Mouse (Mus musculus): ENCODE measurements at regions not wholly inside any gene's neighbourhood (a gene's known extent, or its start where the extent isn't known, plus 50 kb on each side); places are given as distances from the start of the nearest gene placed in this dataset.
"Not testable (repeated sequence)": the region's sequence is repeated elsewhere in the genome, so short reads cannot be mapped to it uniquely, and the experiment has no call there.

DNA sequence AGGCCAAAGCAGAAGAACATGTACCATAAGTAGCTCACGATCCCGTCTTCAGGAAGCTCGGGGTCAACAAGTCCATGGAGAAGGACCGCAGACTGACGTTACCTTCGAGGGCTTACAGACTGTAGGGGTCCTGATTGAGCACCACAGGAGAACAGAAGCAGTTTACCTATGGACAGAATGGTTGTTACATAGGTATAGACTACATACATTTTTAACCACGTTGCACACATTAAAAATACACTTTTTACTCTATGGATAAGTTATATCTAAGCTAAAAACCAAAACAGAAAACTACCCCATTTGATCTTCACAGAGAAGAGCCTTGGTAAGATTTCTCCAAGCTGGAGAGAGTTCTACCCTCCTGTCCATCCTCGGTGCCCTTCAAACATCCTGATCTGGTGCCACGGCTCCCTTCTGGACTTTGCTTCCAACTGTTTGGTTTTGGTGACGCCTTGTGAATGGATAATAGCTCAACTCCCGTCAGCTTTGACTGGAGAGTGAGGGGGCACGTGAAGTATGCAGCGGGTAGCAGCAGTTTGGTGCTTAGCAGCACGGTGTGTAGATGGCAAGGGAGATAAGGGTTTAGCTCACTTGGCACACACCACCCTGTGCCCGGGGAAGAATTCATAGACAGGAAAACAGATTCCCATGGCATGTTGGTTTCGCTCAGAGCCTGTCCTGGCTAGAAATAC is 117.9 kb upstream of the Cpsf6 start:
- H3K9me3 ChIP-seq (ENCODE audit: control insufficient read depth, low read length), result no peaks in the 10 kb centered on the region
- WGBS, result 75% methylated on average over 16 of the region's 16 CpGs
- peaks cover 6% of the 10 kb centered on the region; the same call in 1 of the 2 replicates for H3K4me1 ChIP-seq (replicated peaks; ENCODE audit: control insufficient read depth, insufficient read depth, low read length)
- H3K36me3 ChIP-seq (ENCODE audit: control insufficient read depth, insufficient read depth, low read length), result no peaks in the 10 kb centered on the region
- no peak overlapping the region for H3K4me2 ChIP-seq (ENCODE audit: low read length)
- no peak overlapping the region for H3K9ac ChIP-seq (ENCODE audit: low read length)
- no peak overlapping the region for H3K4me3 ChIP-seq (ENCODE audit: low read depth, low read length)
- DNase-seq (ENCODE audit: low spot score), result no peak
- H3K27ac ChIP-seq (ENCODE audit: low read depth), result no peak overlapping the region
- no peaks in the 10 kb centered on the region for H3K27me3 ChIP-seq (replicated peaks; ENCODE audit: control insufficient read depth, insufficient read depth, low read length)
- ATAC-seq (replicated peaks; ENCODE audit: low FRiP score, low TSS enrichment, low read depth), result no peak

DNA sequence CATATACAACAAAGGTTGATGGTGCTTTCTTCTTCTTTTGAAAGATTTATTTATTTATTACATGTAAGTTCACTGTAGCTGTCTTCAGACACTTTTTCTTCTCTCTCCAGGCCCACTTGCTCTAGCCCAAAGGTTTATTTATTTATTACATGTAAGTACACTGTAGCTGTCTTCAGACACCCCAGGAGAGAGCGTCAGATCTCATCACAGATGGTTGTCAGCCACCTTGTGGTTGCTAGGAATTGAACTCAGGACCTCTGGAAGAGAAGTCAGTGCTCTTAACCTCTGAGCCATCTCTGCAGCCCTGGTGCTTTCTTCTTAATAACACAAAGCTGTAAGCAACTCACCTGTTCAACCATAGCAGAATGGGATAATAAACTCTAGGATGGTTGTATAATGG is 117.3 kb upstream of the Cpsf6 start:
- not testable (repeated sequence) for H3K4me2 ChIP-seq (ENCODE audit: low read length); ATAC-seq (replicated peaks; ENCODE audit: low FRiP score, low TSS enrichment, low read depth); H3K27me3 ChIP-seq (replicated peaks; ENCODE audit: control insufficient read depth, insufficient read depth, low read length); H3K9ac ChIP-seq (ENCODE audit: low read length); DNase-seq (ENCODE audit: low spot score); H3K4me1 ChIP-seq (replicated peaks; ENCODE audit: control insufficient read depth, insufficient read depth, low read length); H3K4me3 ChIP-seq (ENCODE audit: low read depth, low read length); H3K36me3 ChIP-seq (ENCODE audit: control insufficient read depth, insufficient read depth, low read length); H3K9me3 ChIP-seq (ENCODE audit: control insufficient read depth, low read length); H3K27ac ChIP-seq (ENCODE audit: low read depth)
- 85% methylated on average over 1 of the region's 1 CpGs for WGBS

DNA sequence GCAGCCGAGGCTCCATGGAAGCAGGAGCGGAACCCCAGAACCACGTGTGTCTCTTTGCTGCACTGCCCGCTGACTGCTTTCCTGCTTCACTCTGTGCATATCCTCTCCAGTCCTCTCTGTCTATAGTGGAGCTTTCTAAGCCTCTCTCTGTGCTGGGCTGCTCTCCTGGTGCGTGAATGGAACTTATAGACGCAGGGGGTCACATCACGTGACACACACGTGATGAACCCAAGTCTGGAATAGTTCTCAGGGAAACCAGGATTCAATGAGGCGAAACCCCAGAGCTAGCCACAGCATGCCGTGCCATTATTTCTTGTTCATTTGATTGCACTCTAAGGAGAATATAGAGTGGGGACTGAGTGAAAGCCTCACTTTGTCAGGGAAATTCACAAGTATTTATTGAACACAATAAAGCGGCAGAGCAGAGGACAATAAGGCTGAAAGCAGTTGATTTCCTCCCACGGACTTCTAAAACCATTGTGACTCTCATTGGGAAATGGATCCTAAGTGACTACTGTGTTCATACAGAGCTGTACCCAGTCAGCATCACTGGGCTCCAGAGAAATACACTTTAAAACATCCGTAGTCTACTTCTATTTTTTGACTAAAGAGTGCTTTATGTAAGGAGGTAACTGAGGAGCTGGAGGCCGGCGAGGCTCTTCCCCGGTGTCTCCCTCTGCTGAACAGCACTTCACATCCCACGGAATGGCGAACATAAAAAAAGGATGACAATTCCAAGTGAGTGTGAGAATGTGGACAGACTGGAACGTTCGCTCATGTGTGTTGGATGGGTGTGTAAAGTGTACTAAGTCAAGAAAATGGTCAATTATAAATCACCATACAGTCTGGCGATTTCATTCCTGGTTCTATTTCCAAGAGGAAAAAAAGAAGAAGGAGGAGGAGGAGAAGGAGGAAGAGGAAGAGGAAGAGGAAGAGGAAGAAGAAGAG is 116.5 kb upstream of the Cpsf6 start:
- Histone ChIP-seq H3K27me3 (replicated peaks; ENCODE audit: control insufficient read depth, insufficient read depth, low read length) (no peaks in the 10 kb centered on the region), H3K4me2 (ENCODE audit: low read length) (no peak overlapping the region), H3K36me3 (ENCODE audit: control insufficient read depth, insufficient read depth, low read length) (no peaks in the 10 kb centered on the region), H3K4me1 (replicated peaks; ENCODE audit: control insufficient read depth, insufficient read depth, low read length) (peaks cover 6% of the 10 kb centered on the region; the same call in 1 of the 2 replicates), H3K27ac (ENCODE audit: low read depth) (no peak overlapping the region), H3K9me3 (ENCODE audit: control insufficient read depth, low read length) (no peaks in the 10 kb centered on the region), H3K9ac (ENCODE audit: low read length) (no peak overlapping the region), H3K4me3 (ENCODE audit: low read depth, low read length) (no peak overlapping the region)
- ATAC-seq (replicated peaks; ENCODE audit: low FRiP score, low TSS enrichment, low read depth), result no peak
- DNase-seq (ENCODE audit: low spot score), result no peak
- WGBS, result 83% methylated on average over 21 of the region's 21 CpGs

DNA sequence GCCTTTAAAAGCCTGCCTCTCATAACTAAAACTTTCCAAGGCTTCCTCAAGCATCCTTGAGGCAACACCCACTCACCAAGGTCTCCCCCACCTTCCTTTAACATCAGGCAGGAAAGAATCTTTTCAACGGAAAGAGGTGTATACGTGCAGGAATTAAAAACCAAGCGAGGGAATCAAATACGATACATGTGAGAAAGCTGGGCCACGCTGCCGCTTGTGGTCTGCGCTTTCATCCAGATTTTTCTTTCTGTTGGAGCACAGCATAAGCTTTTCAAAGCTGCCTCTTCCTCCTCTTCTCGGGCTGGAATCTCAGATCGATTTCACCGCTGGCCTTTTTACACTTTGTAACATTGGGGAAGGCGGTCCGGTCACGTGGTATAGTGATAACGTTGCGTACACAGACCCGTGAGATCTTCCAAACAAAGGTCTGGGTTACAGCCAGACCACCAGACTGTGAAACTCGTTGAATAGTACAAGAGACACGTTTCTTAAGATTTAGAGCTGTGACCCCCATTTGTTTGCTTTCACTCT is 114.4 kb upstream of the Cpsf6 start:
- H3K4me1 ChIP-seq (replicated peaks; ENCODE audit: control insufficient read depth, insufficient read depth, low read length), result peaks cover 6% of the 10 kb centered on the region; the same call in 1 of the 2 replicates
- no peaks in the 10 kb centered on the region for H3K9me3 ChIP-seq (ENCODE audit: control insufficient read depth, low read length)
- no peaks in the 10 kb centered on the region for H3K27me3 ChIP-seq (replicated peaks; ENCODE audit: control insufficient read depth, insufficient read depth, low read length)
- H3K36me3 ChIP-seq (ENCODE audit: control insufficient read depth, insufficient read depth, low read length), result no peaks in the 10 kb centered on the region
- peak overlapping the region; percentile 70 for H3K4me2 ChIP-seq (ENCODE audit: low read length)
- DNase-seq (ENCODE audit: low spot score) (peak; percentile 71), ATAC-seq (replicated peaks; ENCODE audit: low FRiP score, low TSS enrichment, low read depth) (peak; percentile 72; the same call in 1 of the 2 replicates)
- peak overlapping the region; percentile 35 for H3K9ac ChIP-seq (ENCODE audit: low read length)
- H3K4me3 ChIP-seq (ENCODE audit: low read depth, low read length), result peak overlapping the region; percentile 36
- 9% methylated on average over 18 of the region's 18 CpGs for WGBS
- H3K27ac ChIP-seq (ENCODE audit: low read depth), result peak overlapping the region; percentile 73

DNA sequence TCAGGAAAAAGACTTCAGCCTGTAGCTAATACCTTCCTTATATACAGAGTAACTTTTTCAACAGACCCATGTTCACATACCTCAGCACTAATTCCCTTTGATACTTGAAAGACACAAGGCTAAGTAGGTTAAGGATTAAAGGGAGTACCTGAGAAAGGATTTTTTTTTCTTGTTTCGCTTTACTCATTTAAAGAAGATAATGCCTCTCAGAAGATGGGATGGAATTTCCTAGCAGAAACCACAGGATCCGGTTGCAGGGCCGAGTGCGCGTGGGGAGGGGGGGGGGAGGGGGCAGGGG is 114.0 kb upstream of the Cpsf6 start:
- 8% methylated on average over 3 of the region's 5 CpGs for WGBS
- H3K9ac ChIP-seq (ENCODE audit: low read length), result no peak overlapping the region
- peaks cover 6% of the 10 kb centered on the region; the same call in 1 of the 2 replicates for H3K4me1 ChIP-seq (replicated peaks; ENCODE audit: control insufficient read depth, insufficient read depth, low read length)
- no peak for DNase-seq (ENCODE audit: low spot score)
- H3K4me3 ChIP-seq (ENCODE audit: low read depth, low read length), result no peak overlapping the region; the same call in 1 of the 2 replicates
- no peaks in the 10 kb centered on the region for H3K27me3 ChIP-seq (replicated peaks; ENCODE audit: control insufficient read depth, insufficient read depth, low read length)
- H3K36me3 ChIP-seq (ENCODE audit: control insufficient read depth, insufficient read depth, low read length), result no peaks in the 10 kb centered on the region
- H3K9me3 ChIP-seq (ENCODE audit: control insufficient read depth, low read length), result no peaks in the 10 kb centered on the region
- no peak for ATAC-seq (replicated peaks; ENCODE audit: low FRiP score, low TSS enrichment, low read depth)
- 0 out of 2 replicates have a peak overlapping the region, but pooled peaks have one; percentile 7 for H3K4me2 ChIP-seq (ENCODE audit: low read length)
- no peak overlapping the region for H3K27ac ChIP-seq (ENCODE audit: low read depth)

DNA sequence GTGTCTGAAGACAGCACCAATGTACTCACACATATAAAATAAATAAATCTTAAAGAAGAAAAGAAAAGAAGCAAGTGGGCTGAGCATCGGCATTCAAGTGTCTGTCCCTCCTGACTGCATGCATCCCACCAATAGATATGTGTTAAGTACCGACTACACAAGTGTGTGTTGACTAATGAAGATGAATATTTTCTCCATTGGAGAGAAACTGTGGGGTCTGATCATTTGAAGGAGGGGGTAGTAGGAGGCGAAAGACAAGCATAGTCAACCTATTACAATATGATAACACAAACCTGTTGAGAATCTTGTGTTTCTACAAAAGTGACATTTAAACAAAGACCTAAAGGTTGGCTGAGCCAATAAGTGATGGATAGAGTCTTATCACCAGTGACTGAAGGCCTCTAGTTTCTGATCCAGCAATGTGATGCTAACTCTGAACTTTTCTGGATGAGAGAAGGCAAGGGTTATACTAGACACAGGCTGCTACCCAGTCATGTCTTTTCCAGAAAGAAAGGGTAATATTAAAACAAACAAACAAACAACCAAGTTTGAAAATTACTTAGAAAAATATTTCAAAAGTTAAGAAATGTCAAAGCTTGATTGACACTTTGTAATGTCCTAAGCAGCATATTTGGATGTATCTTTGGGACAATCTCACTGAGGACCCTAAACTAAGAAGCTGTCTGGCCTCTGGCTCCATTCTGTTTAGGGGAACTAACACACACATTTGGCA is 113.4 kb upstream of the Cpsf6 start:
- H3K4me2 ChIP-seq (ENCODE audit: low read length), result 0 out of 2 replicates have a peak overlapping the region, but pooled peaks have one; percentile 7
- peaks cover 6% of the 10 kb centered on the region; the same call in 1 of the 2 replicates for H3K4me1 ChIP-seq (replicated peaks; ENCODE audit: control insufficient read depth, insufficient read depth, low read length)
- no peak overlapping the region for H3K4me3 ChIP-seq (ENCODE audit: low read depth, low read length)
- 90% methylated on average over 3 of the region's 3 CpGs for whole genome bisulfite sequencing
- H3K36me3 ChIP-seq (ENCODE audit: control insufficient read depth, insufficient read depth, low read length), result no peaks in the 10 kb centered on the region
- H3K9ac ChIP-seq (ENCODE audit: low read length), result no peak overlapping the region
- no peak for DNase-seq (ENCODE audit: low spot score)
- ATAC-seq (replicated peaks; ENCODE audit: low FRiP score, low TSS enrichment, low read depth), result no peak
- H3K27me3 ChIP-seq (replicated peaks; ENCODE audit: control insufficient read depth, insufficient read depth, low read length), result no peaks in the 10 kb centered on the region
- H3K27ac ChIP-seq (ENCODE audit: low read depth), result no peak overlapping the region
- no peaks in the 10 kb centered on the region for H3K9me3 ChIP-seq (ENCODE audit: control insufficient read depth, low read length)

DNA sequence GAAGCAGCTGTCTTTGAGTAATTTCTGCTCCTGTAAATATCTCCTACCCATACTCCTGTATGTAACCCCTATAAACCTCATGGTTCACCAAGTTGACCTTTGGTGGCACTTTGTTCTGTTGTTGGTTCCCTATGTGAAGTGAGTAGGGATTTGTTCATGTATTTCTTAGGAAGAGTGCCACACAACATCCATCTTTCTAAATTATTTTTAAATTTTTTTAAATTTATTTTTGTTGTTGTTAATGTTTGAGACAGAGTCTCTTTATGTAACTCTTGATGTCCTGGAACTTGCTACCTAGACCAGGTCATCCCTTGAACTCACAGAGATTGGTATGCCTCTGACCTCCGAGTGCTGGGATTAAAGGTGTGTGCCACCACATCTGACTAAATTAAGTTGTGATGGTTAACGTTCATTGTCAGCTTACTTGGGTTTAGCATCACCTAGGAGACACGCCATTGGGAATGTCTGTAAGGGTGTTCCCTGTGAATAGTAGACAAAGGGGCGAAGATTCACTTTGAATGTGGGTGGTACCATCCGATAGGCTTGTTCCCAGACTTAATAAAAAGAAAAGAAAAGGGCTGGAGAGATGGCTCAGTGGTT is 112.7 kb upstream of the Cpsf6 start:
- Histone ChIP-seq H3K4me2 (ENCODE audit: low read length) (no peak overlapping the region), H3K4me1 (replicated peaks; ENCODE audit: control insufficient read depth, insufficient read depth, low read length) (peaks cover 6% of the 10 kb centered on the region; the same call in 1 of the 2 replicates), H3K27me3 (replicated peaks; ENCODE audit: control insufficient read depth, insufficient read depth, low read length) (no peaks in the 10 kb centered on the region), H3K27ac (ENCODE audit: low read depth) (no peak overlapping the region), H3K9me3 (ENCODE audit: control insufficient read depth, low read length) (no peaks in the 10 kb centered on the region), H3K9ac (ENCODE audit: low read length) (no peak overlapping the region), H3K36me3 (ENCODE audit: control insufficient read depth, insufficient read depth, low read length) (no peaks in the 10 kb centered on the region), H3K4me3 (ENCODE audit: low read depth, low read length) (no peak overlapping the region)
- 91% methylated on average over 5 of the region's 5 CpGs for WGBS
- ATAC-seq (replicated peaks; ENCODE audit: low FRiP score, low TSS enrichment, low read depth) (no peak), DNase-seq (ENCODE audit: low spot score) (no peak)

DNA sequence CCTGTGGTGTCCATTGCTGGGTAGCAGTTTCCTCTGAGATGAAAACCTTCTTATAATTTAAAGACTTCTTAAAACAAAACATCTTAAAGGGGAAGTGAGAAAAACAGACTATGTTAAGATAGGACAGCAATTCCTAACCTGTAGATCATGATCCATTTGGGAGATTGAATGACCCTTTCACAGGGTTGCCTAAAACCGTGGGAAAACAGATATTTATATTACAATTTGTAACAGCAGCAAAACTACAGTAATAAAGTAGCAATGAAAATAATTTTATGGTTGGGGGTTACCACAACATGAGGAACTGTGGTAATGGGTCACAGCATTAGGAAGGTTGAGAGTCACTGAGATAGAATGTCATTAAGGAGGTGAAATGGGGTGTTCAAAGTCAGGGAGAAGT is 111.9 kb upstream of the Cpsf6 start:
- no peaks in the 10 kb centered on the region for H3K27me3 ChIP-seq (replicated peaks; ENCODE audit: control insufficient read depth, insufficient read depth, low read length)
- ATAC-seq (replicated peaks; ENCODE audit: low FRiP score, low TSS enrichment, low read depth), result no peak
- H3K36me3 ChIP-seq (ENCODE audit: control insufficient read depth, insufficient read depth, low read length), result no peaks in the 10 kb centered on the region
- H3K27ac ChIP-seq (ENCODE audit: low read depth), result no peak overlapping the region
- no peak overlapping the region for H3K4me2 ChIP-seq (ENCODE audit: low read length)
- H3K9me3 ChIP-seq (ENCODE audit: control insufficient read depth, low read length), result no peaks in the 10 kb centered on the region
- WGBS, result 77% methylated on average over 1 of the region's 1 CpGs
- H3K4me1 ChIP-seq (replicated peaks; ENCODE audit: control insufficient read depth, insufficient read depth, low read length), result peaks cover 6% of the 10 kb centered on the region; the same call in 1 of the 2 replicates
- no peak overlapping the region for H3K9ac ChIP-seq (ENCODE audit: low read length)
- H3K4me3 ChIP-seq (ENCODE audit: low read depth, low read length), result no peak overlapping the region
- no peak for DNase-seq (ENCODE audit: low spot score)

All from intestine, embryonic 14.5 days (tissue).